Mouse (Mus musculus) left cerebral cortex, postnatal 10 days (tissue): ENCODE measurements around the gene Senp2. TPM values are rescaled to one million over a fixed set of nuclear protein-coding genes. Genes with fewer than 3 reads are reported as not detected.

ENCODE experiments used
- DNase-seq, 2 experiments: peaks; one replicate each; pipeline ENCODE4 v3.0.0; 2021 to 2022; ENCODE audit warnings: low spot score in 2 of 2, mixed read lengths in 1 of 2; ENCODE audit errors: extremely low spot score in 1 of 2
- intact Hi-C: fragments of 180-260 bp; cut with DNase I; formaldehyde crosslinking; loops from one replicate; pipeline ENCODE4 v1.15.1; 2025
- total RNA-seq, 2 experiments: library from RNA; stranded (reverse); gene quantifications; 2 replicates each; pipeline ENCODE4 v1.2.3; 2021

Senp2 gene
- total RNA-seq, 2 experiments from 2014 or later, result 88.2 to 93.6 TPM

DNA sequence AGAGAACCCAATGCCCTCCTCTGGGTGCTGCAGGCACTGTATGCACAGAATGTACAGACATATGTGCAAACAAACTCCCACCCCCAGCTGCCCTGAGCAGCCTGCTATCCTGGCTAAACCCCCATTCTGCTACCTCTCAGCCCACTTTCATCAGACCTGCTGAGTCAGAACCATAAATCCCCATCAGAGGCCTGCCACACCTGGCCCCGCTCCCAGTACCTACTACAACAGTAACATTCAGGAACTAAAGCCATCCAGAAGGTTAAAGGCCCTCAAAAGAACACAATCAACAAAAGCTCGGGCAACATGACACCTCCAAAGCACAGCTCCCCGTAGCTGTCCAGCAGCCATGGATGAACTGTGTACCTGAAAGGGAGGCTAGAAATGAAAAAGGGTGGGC lies 7.7 kb upstream of the Senp2 start:
- no peak for DNase-seq
- intact Hi-C loops, result no loop called here

GRCm38 (mm10) chr16:22009596-22009995 lies 312 bp downstream of the Senp2 start:
- DNase-seq, result peak in 1 of 2 experiments; percentile 69
- intact Hi-C loops, result loop anchor here (5.0 kb wide), 1 partner anchor 172 kb away; no protein-coding TSS in a partner anchor

DNA sequence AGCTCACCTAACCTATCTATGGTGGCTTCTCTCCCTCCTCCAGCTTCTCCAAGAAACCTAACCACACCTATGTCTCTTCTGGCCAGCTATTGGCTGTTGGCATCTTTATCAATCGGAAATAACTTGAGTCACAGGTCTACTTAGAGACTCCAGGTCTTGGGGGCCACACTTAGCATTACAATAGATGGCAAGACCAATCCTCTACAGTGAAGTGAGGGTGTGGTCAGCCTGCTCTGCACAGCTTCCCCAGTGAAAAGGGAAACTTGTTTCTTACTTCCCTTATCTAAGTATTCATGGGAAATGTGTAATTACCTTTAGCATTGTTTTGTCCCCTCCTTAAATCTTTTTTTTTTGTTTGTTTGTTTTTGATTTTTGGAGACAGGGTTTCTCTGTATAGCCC lies 6.3 kb downstream of the Senp2 start:
- intact Hi-C loops, result no loop called here

DNA sequence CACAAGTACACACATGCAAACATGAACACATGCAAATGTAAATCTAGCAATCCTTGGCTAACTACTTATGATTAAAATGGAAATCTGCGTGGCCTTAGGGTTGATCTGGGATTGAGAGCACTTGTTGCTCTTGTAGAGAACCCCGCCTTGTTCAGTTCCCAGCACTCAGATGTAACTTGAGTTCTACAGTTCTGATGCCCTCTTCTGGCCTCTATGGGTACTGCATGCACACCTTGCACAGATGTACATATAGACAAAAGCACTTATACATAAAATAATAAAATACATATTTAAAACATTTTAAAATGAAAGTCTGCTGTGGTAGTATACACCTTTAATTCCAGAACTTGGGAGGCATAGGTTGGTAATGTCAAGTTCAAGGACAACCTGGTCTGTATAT lies 12.8 kb downstream of the Senp2 start:
- intact Hi-C loops, result loop anchor here (5.0 kb wide), 1 partner anchor 185 kb away; no protein-coding TSS in a partner anchor

More for the DNA sequence above, 6.3 kb downstream of the Senp2 start:
- DNase-seq, result no peak

GRCm38 (mm10) chr16:22027474-22027873 lies 18.2 kb downstream of the Senp2 start:
- intact Hi-C loops, result no loop called here
- no peak for DNase-seq

More for the DNA sequence above, 12.8 kb downstream of the Senp2 start:
- DNase-seq, result no peak

DNA sequence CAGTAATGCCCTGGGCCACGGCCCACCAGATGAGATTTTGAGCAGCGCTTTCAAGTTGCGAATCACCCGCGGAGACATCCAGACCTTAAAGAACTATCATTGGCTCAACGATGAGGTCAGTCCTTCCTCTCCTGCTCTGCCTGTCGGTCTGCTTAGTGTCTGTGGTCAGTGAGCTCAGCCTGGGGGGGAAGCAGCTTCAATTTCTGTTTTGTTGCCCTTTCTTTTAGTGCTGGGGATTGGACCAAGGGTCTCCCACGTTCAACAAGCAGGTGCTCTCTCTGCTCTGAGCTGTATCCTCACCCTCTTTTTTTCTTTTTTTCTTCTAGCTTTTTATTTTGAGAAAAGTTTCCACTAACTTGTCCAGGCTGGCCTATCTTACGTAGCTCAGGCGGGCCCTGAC lies 29.3 kb downstream of the Senp2 start:
- intact Hi-C loops, result no loop called here

DNA sequence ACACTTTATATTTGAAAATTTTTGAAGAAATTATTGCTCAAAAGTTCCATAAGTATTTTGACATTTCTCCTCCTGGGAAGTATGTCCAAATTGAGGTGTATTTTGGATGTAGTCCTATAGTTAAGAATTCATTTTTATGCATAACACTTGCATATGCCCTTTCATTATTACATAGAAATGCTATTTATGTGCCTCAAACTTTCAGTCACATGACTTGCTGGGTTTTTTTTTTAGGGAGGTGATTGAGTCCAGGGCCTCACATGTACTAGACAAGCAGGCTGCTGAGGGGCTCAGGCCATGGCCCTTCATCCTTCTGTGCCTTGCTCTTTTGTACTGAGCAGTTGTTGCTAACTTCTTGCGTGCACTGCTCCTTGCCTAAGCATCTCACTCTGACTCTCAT lies 30.7 kb downstream of the Senp2 start:
- intact Hi-C loops, result no loop called here
- DNase-seq, result no peak

More for the DNA sequence above, 29.3 kb downstream of the Senp2 start:
- no peak for DNase-seq

GRCm38 (mm10) chr16:22043830-22044229 lies 34.5 kb downstream of the Senp2 start:
- intact Hi-C loops, result no loop called here
- DNase-seq, result no peak

GRCm38 (mm10) chr16:22045930-22046329 lies 36.6 kb downstream of the Senp2 start:
- no peak for DNase-seq
- intact Hi-C loops, result no loop called here

- DNase-seq, result no peak
- intact Hi-C loops, result no loop called here
Observed at GRCm38 (mm10) chr16:22046739-22047366, 37.6 kb downstream of the Senp2 start.

- DNase-seq, result no peak
- intact Hi-C loops, result no loop called here
Observed at GRCm38 (mm10) chr16:22053411-22053810, 44.1 kb downstream of the Senp2 start.

DNA sequence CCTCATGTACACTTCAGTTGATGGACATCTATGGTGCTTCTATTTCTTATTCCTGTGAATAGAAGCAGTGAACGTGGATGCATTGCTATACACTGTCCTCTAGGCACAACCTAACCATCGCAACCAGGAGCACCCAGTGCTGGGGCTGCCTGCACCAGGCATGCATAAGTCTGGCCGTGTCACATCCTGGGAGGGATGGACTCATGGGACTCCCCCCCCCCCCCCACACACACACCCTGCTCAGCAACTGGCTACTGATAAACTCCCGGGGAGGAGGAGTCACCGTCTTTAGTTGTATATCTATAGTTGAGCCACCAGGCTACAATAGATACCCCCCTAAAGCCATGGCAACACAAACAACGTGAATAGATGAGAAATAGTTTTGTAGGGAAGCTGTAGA lies 48.2 kb downstream of the Senp2 start:
- intact Hi-C loops, result no loop called here
- DNase-seq, result no peak

GRCm38 (mm10) chr16:22058871-22059270 lies 49.6 kb downstream of the Senp2 start:
- no peak for DNase-seq
- intact Hi-C loops, result no loop called here

- intact Hi-C loops, result no loop called here
Observed at GRCm38 (mm10) chr16:22060416-22060815, 51.1 kb downstream of the Senp2 start.

DNA sequence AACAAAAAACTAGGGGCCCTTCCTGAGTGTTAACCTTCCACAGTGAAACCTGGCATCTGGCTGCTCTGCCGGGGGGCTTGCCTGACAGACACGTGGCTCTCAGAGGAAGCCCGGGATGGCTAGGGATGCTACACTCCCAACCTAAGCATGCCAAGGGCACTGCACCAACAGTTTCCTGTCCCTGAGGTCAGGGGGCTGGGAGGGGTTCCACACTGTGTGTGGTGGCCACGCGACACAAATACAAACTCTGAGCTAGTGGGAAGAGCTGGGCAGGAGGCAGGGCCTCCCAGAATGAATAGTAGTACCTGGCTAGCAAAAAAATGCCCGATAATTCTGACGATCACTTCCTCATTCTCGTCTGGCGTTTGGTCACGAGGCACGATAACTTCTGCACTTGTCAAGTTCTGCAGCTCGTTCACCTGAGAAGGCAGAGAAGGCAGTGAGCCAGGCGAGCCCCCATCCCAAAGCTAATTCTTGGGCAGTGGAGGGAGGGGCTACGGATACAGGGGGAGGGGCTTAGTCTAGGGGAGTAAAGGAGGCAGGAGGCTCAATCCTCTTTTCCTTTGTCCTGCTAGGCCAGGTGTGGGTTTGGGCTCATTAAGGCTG lies 52.4 kb downstream of the Senp2 start:
- intact Hi-C loops, result no loop called here
- DNase-seq, result no peak

More at GRCm38 (mm10) chr16:22060416-22060815, 51.1 kb downstream of the Senp2 start:
- no peak for DNase-seq

DNA sequence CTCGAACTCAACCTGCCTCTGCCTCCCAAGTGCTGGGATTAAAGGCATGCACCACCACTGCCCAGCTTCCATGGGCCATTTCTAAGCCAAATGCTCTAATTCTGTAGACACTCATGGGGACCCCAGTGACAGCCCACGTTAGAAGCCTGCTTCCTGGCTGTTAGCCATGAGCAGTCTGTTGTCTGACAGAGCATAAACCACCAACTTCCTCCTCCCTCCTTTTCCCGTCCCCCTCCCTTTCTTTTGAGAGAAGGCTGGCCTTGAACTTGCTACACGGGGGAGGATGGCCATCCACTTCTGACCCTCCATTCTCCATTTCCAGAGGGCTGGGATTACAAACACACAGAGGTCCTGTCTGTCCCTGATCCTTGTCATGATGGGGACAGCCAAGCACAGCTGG lies 53.0 kb downstream of the Senp2 start:
- intact Hi-C loops, result no loop called here
- no peak for DNase-seq

- intact Hi-C loops, result no loop called here
- no peak for DNase-seq
Observed at GRCm38 (mm10) chr16:22065536-22065935, 56.3 kb downstream of the Senp2 start.

DNA sequence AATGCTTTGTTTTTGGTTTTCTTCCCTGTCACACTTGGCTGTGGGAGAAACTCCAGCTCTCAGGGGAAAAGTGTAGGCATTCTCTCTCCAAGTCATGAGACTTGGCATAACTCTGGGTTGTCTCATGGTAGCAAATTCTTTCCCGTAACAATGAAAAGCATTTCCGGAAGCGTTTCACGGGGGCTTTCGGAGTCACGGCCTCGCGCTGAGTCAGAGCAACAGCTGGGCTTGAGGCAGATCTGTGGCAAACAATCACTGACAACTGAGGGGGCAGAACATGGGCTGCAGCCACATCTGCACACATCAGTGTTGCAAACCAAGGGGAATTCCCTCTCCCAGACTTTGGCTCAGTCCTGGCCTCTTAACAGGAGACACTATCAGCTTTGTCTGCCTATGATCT lies 58.1 kb downstream of the Senp2 start:
- intact Hi-C loops, result no loop called here
- no peak for DNase-seq

GRCm38 (mm10) chr16:22071361-22071760 lies 62.1 kb downstream of the Senp2 start:
- no peak for DNase-seq
- intact Hi-C loops, result no loop called here

DNA sequence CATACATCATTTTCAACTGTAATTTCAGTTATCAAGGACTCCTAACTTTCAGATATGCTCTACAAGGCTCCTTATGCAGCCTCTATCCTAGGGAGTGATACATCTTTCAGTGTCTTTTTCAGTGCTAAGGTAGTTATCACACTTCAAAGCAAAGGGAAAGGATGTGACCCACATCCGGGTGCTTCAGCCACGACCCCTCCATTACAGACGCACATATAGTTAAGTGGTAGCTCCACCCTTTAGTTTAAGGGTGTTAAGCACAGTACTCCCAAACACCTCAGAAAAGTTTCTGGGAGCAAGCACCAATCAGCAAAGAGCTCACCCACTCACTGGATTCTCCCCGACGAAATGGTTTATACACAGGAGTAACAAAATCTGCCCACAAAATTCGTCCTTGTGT lies 65.8 kb downstream of the Senp2 start:
- intact Hi-C loops, result no loop called here
- no peak for DNase-seq
